Mouse (Mus musculus): ENCODE results near the gene Cnot11.
"Not testable (repeated sequence)": the region's sequence is repeated elsewhere in the genome, so short reads cannot be mapped to it uniquely, and the experiment has no call there.

The Cnot11 gene

GRCm38 (mm10) chr1:39578446-39578845 lies 43.7 kb downstream of the Cnot11 start:
- in situ Hi-C loops (cut with MboI, MseI): loop anchor here (10.0 kb wide), 1 partner anchor 924 kb away; no protein-coding TSS in a partner anchor

GRCm38 (mm10) chr1:39579139-39579538 lies 44.3 kb downstream of the Cnot11 start:
- in situ Hi-C loops (cut with MboI, MseI): loop anchor here (10.0 kb wide), 1 partner anchor 924 kb away; no protein-coding TSS in a partner anchor

GRCm38 (mm10) chr1:39581215-39581614 lies 46.4 kb downstream of the Cnot11 start:
- in situ Hi-C loops (cut with MboI, MseI): no loop called here

- in situ Hi-C loops (cut with MboI, MseI): no loop called here
Measured at GRCm38 (mm10) chr1:39583173-39583572, 48.4 kb downstream of the Cnot11 start.

GRCm38 (mm10) chr1:39585416-39585815 lies 50.6 kb downstream of the Cnot11 start:
- in situ Hi-C loops (cut with MboI, MseI): no loop called here

GRCm38 (mm10) chr1:39590193-39590592 lies 55.4 kb downstream of the Cnot11 start:
- in situ Hi-C loops (cut with MboI, MseI): no loop called here

- in situ Hi-C loops (cut with MboI, MseI): not testable (repeated sequence)
Measured at GRCm38 (mm10) chr1:39591557-39591956, 56.8 kb downstream of the Cnot11 start.

GRCm38 (mm10) chr1:39592090-39592489 lies 57.3 kb downstream of the Cnot11 start:
- in situ Hi-C loops (cut with MboI, MseI): no loop called here

- in situ Hi-C loops (cut with MboI, MseI): no loop called here
Measured at GRCm38 (mm10) chr1:39593836-39594235, 59.0 kb downstream of the Cnot11 start.

Data from T-helper 1 cell (primary cell).